8 mouse cellular contexts compared by ENCODE assay signal in genomic region chr6:85586805-85587367, GRCm38 (mm10). TPM values are rescaled to one million over a fixed set of nuclear protein-coding genes. Genes with fewer than 3 reads are reported as not detected.
DNase-seq lines count a peak whose midpoint lies in the region; ATAC-seq and TF ChIP-seq lines count a peak whose summit lies in the region.

No protein-coding gene starts in this region.

- DNase-seq in adrenal gland, adult (ENCODE audit: inconsistent age in 2 of 2, low spot score in 1 of 2) = peak; percentile 13 to 40
- DNase-seq in adrenal gland, adult 2 months = no peak
- peak; percentile 10 for DNase-seq in CH12.LX (ENCODE audit: extremely low read depth)
- peak; percentile 32 to 43 for DNase-seq in cerebellum, postnatal 25 days
- no peak for DNase-seq in liver, embryonic 11.5 days (ENCODE audit: low spot score)
- no peak for DNase-seq in layer of hippocampus, postnatal 14 days (ENCODE audit: low spot score in 2 of 2)

- peaks cover 11% of the 10 kb centered on the region for H3K27me3 ChIP-seq in CH12.LX (replicated peaks)
- H3K27me3 ChIP-seq in hindbrain, embryonic 13.5 days = no peaks in the 10 kb centered on the region
- no peaks in the 10 kb centered on the region for H3K27me3 ChIP-seq in liver, embryonic 11.5 days (replicated peaks; ENCODE audit: control insufficient read depth, insufficient read depth, low read length)
- H3K27me3 ChIP-seq in small intestine, adult 2 months (ENCODE audit: control insufficient read depth, insufficient read depth, low read length) = no peaks in the 10 kb centered on the region

- in situ Hi-C loops in CH12.LX (cut with MboI; ENCODE audit: low pct_ligation_motif_present, low pct_unique_long_range_greater_than_20kb, low sequenced_read_pairs) = loop anchor here (25.0 kb wide), 1 partner anchor 325 kb away; the partner anchor contains the start of genes Nat8f1, Nat8f4 and Tprkb

- H3K79me2 ChIP-seq in CH12.LX (replicated peaks; ENCODE audit: control insufficient read depth, extremely low read depth, insufficient read depth, poor library complexity, severe bottlenecking) = peaks cover 7% of the 10 kb centered on the region

- TF ChIP-seq CTCF in CH12.LX (conservative IDR thresholded peaks at IDR 0.05 in 1 of 2, IDR thresholded peaks at IDR 0.05 in 1 of 2; ENCODE audit: low read depth in 2 of 2, low read length in 2 of 2) = peak in 1 of 2 experiments; percentile 46; a peak in 2 of 4 replicates
- peak; percentile 26; the same call in 1 of the 2 replicates for TF ChIP-seq CTCF in small intestine, adult 2 months (IDR thresholded peaks at IDR 0.05; ENCODE audit: extremely low read depth, insufficient read length, insufficient replicate concordance, low read depth, low read length)

- H3K36me3 ChIP-seq in CH12.LX (replicated peaks in 1 of 2; ENCODE audit: control insufficient read depth in 1 of 2, insufficient read depth in 1 of 2, low read length in 1 of 2) = no peaks in the 10 kb centered on the region
- no peaks in the 10 kb centered on the region for H3K36me3 ChIP-seq in hindbrain, embryonic 13.5 days
- H3K36me3 ChIP-seq in liver, embryonic 11.5 days (ENCODE audit: control insufficient read depth, insufficient read depth, low read length) = no peaks in the 10 kb centered on the region
- H3K36me3 ChIP-seq in small intestine, adult 2 months (ENCODE audit: control insufficient read depth, insufficient read depth, low read length) = no peaks in the 10 kb centered on the region

- peak overlapping the region in 1 of 3 experiments; percentile 74 for H3K4me3 ChIP-seq in CH12.LX (replicated peaks in 1 of 3; ENCODE audit: low read depth in 2 of 3, low read length in 2 of 3, poor library complexity in 1 of 3)
- peak overlapping the region; percentile 92 for H3K4me3 ChIP-seq in hindbrain, embryonic 13.5 days
- H3K4me3 ChIP-seq in liver, embryonic 11.5 days (ENCODE audit: low read depth, low read length) = peak overlapping the region; percentile 92
- peak overlapping the region; percentile 79 for H3K4me3 ChIP-seq in small intestine, adult 2 months (ENCODE audit: low read depth, low read length)

- H3K27ac ChIP-seq in CH12.LX (ENCODE audit: insufficient read depth, low read depth) = no peak overlapping the region
- no peak overlapping the region for H3K27ac ChIP-seq in hindbrain, embryonic 13.5 days
- no peak overlapping the region for H3K27ac ChIP-seq in liver, embryonic 11.5 days (ENCODE audit: low read depth, low read length)
- no peak overlapping the region for H3K27ac ChIP-seq in small intestine, adult 2 months (ENCODE audit: insufficient read depth, low read depth, low read length)

- TF ChIP-seq EP300 in CH12.LX (IDR thresholded peaks at IDR 0.05; ENCODE audit: low read length) = no peak

- 33% methylated on average over 9 of the region's 9 CpGs for WGBS in hindbrain, embryonic 13.5 days
- 27% methylated on average over 9 of the region's 9 CpGs for WGBS in liver, embryonic 11.5 days
- 53% methylated on average over 9 of the region's 9 CpGs for WGBS in small intestine, adult 2 months

- no peaks in the 10 kb centered on the region for H3K9me3 ChIP-seq in CH12.LX (replicated peaks; ENCODE audit: low read length)
- no peaks in the 10 kb centered on the region for H3K9me3 ChIP-seq in hindbrain, embryonic 13.5 days
- H3K9me3 ChIP-seq in liver, embryonic 11.5 days (ENCODE audit: control insufficient read depth, low read length) = no peaks in the 10 kb centered on the region

- no peak for TF ChIP-seq POLR2A in CH12.LX (IDR thresholded peaks at IDR 0.05; ENCODE audit: low read depth, low read length)
- TF ChIP-seq POLR2A in small intestine, adult 2 months (IDR thresholded peaks at IDR 0.05; ENCODE audit: low read depth, low read length) = no peak

- peak; percentile 23 for TF ChIP-seq RAD21 in CH12.LX (IDR thresholded peaks at IDR 0.05; ENCODE audit: low read depth, low read length)

- peak overlapping the region; percentile 54 for H3K4me2 ChIP-seq in CH12.LX (ENCODE audit: insufficient read depth, low read depth, poor library complexity, severe bottlenecking)
- peak overlapping the region; percentile 68 for H3K4me2 ChIP-seq in hindbrain, embryonic 13.5 days
- peak overlapping the region; percentile 83 for H3K4me2 ChIP-seq in liver, embryonic 11.5 days

- H3K9ac ChIP-seq in CH12.LX (ENCODE audit: insufficient read depth, low read depth) = no peak overlapping the region
- no peak overlapping the region for H3K9ac ChIP-seq in hindbrain, embryonic 13.5 days
- peak overlapping the region; percentile 85 for H3K9ac ChIP-seq in liver, embryonic 11.5 days (ENCODE audit: low read depth, low read length)

- H3K4me1 ChIP-seq in CH12.LX (ENCODE audit: control insufficient read depth in 1 of 2, insufficient read depth in 2 of 2) = peaks cover 2 to 21% of the 10 kb centered on the region in 2 experiments; a peak in 2 of 4 replicates
- peaks cover 21% of the 10 kb centered on the region for H3K4me1 ChIP-seq in hindbrain, embryonic 13.5 days (replicated peaks)
- H3K4me1 ChIP-seq in liver, embryonic 11.5 days (replicated peaks; ENCODE audit: control insufficient read depth, insufficient read depth, low read length) = peaks cover 8% of the 10 kb centered on the region; the same call in 1 of the 2 replicates
- no peaks in the 10 kb centered on the region for H3K4me1 ChIP-seq in small intestine, adult 2 months (ENCODE audit: control insufficient read depth, insufficient read depth, insufficient read length, low read length)

- ATAC-seq in hindbrain, embryonic 13.5 days (ENCODE audit: low FRiP score) = peak; percentile 2; the same call in 1 of the 2 replicates
- peak; percentile 19 for ATAC-seq in liver, embryonic 11.5 days (replicated peaks; ENCODE audit: low FRiP score)

- dilution Hi-C loops in CH12.LX (cut with MboI; ENCODE audit: extremely low pct_ligation_motif_present, extremely low pct_unique_long_range_greater_than_20kb, low sequenced_read_pairs) = no loop called here

TF ChIP-seq in CH12.LX, 34 proteins besides CTCF, POLR2A, EP300 and RAD21:
- TF ChIP-seq NELFE (IDR thresholded peaks at IDR 0.05; ENCODE audit: low read depth, low read length) (no peak), SMC3 (IDR thresholded peaks at IDR 0.05; ENCODE audit: low read depth, low read length) (no peak), ZMIZ1 (IDR thresholded peaks at IDR 0.05; ENCODE audit: low read depth, low read length) (no peak), PAX5 (IDR thresholded peaks at IDR 0.05; ENCODE audit: low read length) (no peak), GABPA (IDR thresholded peaks at IDR 0.05; ENCODE audit: insufficient replicate concordance, low read depth, low read length) (no peak), TCF12 (IDR thresholded peaks at IDR 0.05; ENCODE audit: low read depth, low read length) (no peak), NRF1 (IDR thresholded peaks at IDR 0.05; ENCODE audit: low read depth, low read length) (no peak), ZNF384 (IDR thresholded peaks at IDR 0.05; ENCODE audit: low read depth, low read length) (no peak)

RNA-seq across cellular contexts. Expression of gene Alms1, which starts 0.4 kb away (rescaled TPM):
- 1 to 10 TPM; 7.2 to 8.5 TPM for total RNA-seq in adrenal gland, adult 2 months (2021)
- 0.31 and 0.39 TPM in 2 replicates for polyA plus RNA-seq in adrenal gland, adult 2 months (2012; rRNA removed)
- total RNA-seq in CH12.LX (2012; rRNA removed) (3.6 and 3.9 TPM in 2 replicates), CH12.LX (2014; rRNA removed) (2.3 and 2.4 TPM in 2 replicates)
- polyA plus RNA-seq in CH12.LX (2012; ENCODE audit: insufficient read length, low read depth) = 2.5 and 2.8 TPM in 2 replicates
- polyA plus RNA-seq in hindbrain, embryonic 13.5 days (2015; fragmentation: Nextera tagmentation; extraction: Ambion mirVana) = 5.8 and 6.1 TPM in 2 replicates
- polyA plus RNA-seq in liver, embryonic 11.5 days (2014; fragmentation: Nextera tagmentation; extraction: Ambion mirVana) = 6.0 and 6.3 TPM in 2 replicates
- 0.10 and 0.22 TPM in 2 replicates for polyA plus RNA-seq in small intestine, adult 2 months (2012; rRNA removed)
- 1 to 10 TPM; 6.9 to 7.0 TPM for total RNA-seq in layer of hippocampus, postnatal 14 days (2021)

Comparison
In these comparisons a context has a peak if more than half of its experiments do, and no peak if none do; other contexts are left out.
1. DNase-seq: peak in adrenal gland, adult (2 of 2), CH12.LX (single experiment) and cerebellum, postnatal 25 days (2 of 2); none in adrenal gland, adult 2 months (single experiment), liver, embryonic 11.5 days (single experiment) and layer of hippocampus, postnatal 14 days (0 of 2).
2. Peak in every context shown above with its lines, with median percentiles within 50 percentile points of each other: H3K4me2 ChIP-seq.